In genomic region chr9:31209502-31209901, GRCm38 (mm10) we compare ENCODE assay signal across 10 mouse cellular contexts. TPM values are rescaled to one million over a fixed set of nuclear protein-coding genes. Genes with fewer than 3 reads are reported as not detected.
A peak's percentile ranks its signal among the peaks of the same experiment; 100 is the strongest.
DNase-seq lines count a peak whose midpoint lies in the region; ATAC-seq and TF ChIP-seq lines count a peak whose summit lies in the region.
"Had no signal": no experiment of that assay in that cellular context is flagged by ENCODE, and none has a peak within 500 bp of the region (broad histone marks: within the 10 kb centered on the region; RNA-seq: fewer than 3 reads in every experiment).

No protein-coding gene starts in this region.

- H3K27me3 ChIP-seq in forebrain, embryonic 10.5 days (ENCODE audit: poor library complexity, severe bottlenecking): no peaks in the 10 kb centered on the region
- H3K27me3 ChIP-seq in forebrain, embryonic 11.5 days (ENCODE audit: control insufficient read depth, insufficient read depth, low read length): no peaks in the 10 kb centered on the region
- no peaks in the 10 kb centered on the region for H3K27me3 ChIP-seq in kidney, postnatal 0 days (ENCODE audit: insufficient read depth, low read length)
- H3K27me3 ChIP-seq in hindbrain, embryonic 12.5 days: no peaks in the 10 kb centered on the region
- no peaks in the 10 kb centered on the region for H3K27me3 ChIP-seq in midbrain, embryonic 13.5 days
- H3K27me3 ChIP-seq: Patski had no signal

- H3K4me3 ChIP-seq in forebrain, embryonic 10.5 days: peak overlapping the region; percentile 98; the same call in 1 of the 2 replicates
- no peak overlapping the region for H3K4me3 ChIP-seq in forebrain, embryonic 11.5 days (ENCODE audit: low read depth, low read length)
- H3K4me3 ChIP-seq in kidney, postnatal 0 days (replicated peaks; ENCODE audit: low read depth, low read length): no peak overlapping the region
- H3K4me3 ChIP-seq in hindbrain, embryonic 12.5 days: no peak overlapping the region
- H3K4me3 ChIP-seq in midbrain, embryonic 13.5 days (replicated peaks): no peak overlapping the region

- peaks cover 51% of the 10 kb centered on the region for H3K4me1 ChIP-seq in forebrain, embryonic 10.5 days
- H3K4me1 ChIP-seq in forebrain, embryonic 11.5 days (replicated peaks; ENCODE audit: control insufficient read depth, insufficient read depth, low read length): peaks cover 8% of the 10 kb centered on the region; the same call in 1 of the 2 replicates
- peaks cover 23% of the 10 kb centered on the region for H3K4me1 ChIP-seq in kidney, postnatal 0 days (replicated peaks; ENCODE audit: insufficient read depth, low read length)
- peaks cover 32% of the 10 kb centered on the region for H3K4me1 ChIP-seq in hindbrain, embryonic 12.5 days
- peaks cover 50% of the 10 kb centered on the region for H3K4me1 ChIP-seq in midbrain, embryonic 13.5 days (replicated peaks)

- no peak for TF ChIP-seq CTCF in kidney, postnatal 0 days (IDR thresholded peaks at IDR 0.05; ENCODE audit: low read depth)

- no peak overlapping the region for H3K9ac ChIP-seq in forebrain, embryonic 11.5 days (ENCODE audit: low read length)
- no peak overlapping the region for H3K9ac ChIP-seq in kidney, postnatal 0 days (ENCODE audit: low read depth, low read length)
- no peak overlapping the region for H3K9ac ChIP-seq in hindbrain, embryonic 12.5 days
- no peak overlapping the region for H3K9ac ChIP-seq in midbrain, embryonic 13.5 days (replicated peaks)

- H3K9me3 ChIP-seq in forebrain, embryonic 10.5 days: no peaks in the 10 kb centered on the region
- no peaks in the 10 kb centered on the region for H3K9me3 ChIP-seq in forebrain, embryonic 11.5 days (ENCODE audit: control insufficient read depth, low read length)
- no peaks in the 10 kb centered on the region for H3K9me3 ChIP-seq in kidney, postnatal 0 days (replicated peaks; ENCODE audit: low read length)
- no peaks in the 10 kb centered on the region for H3K9me3 ChIP-seq in hindbrain, embryonic 12.5 days (replicated peaks)
- no peaks in the 10 kb centered on the region for H3K9me3 ChIP-seq in midbrain, embryonic 13.5 days

- 96% methylated on average over 1 of the region's 1 CpGs for WGBS in forebrain, embryonic 10.5 days
- 92% methylated on average over 1 of the region's 1 CpGs for WGBS in forebrain, embryonic 11.5 days
- WGBS in kidney, postnatal 0 days: 96% methylated on average over 1 of the region's 1 CpGs
- 95% methylated on average over 1 of the region's 1 CpGs for WGBS in hindbrain, embryonic 12.5 days
- 71% methylated on average over 1 of the region's 1 CpGs for WGBS in midbrain, embryonic 13.5 days

- H3K27ac ChIP-seq in forebrain, embryonic 10.5 days: no peak overlapping the region
- no peak overlapping the region for H3K27ac ChIP-seq in forebrain, embryonic 11.5 days (ENCODE audit: low read depth, low read length)
- H3K27ac ChIP-seq in kidney, postnatal 0 days: no peak overlapping the region
- H3K27ac ChIP-seq in hindbrain, embryonic 12.5 days: no peak overlapping the region
- H3K27ac ChIP-seq in midbrain, embryonic 13.5 days: no peak overlapping the region

- H3K36me3 ChIP-seq in forebrain, embryonic 10.5 days (replicated peaks): no peaks in the 10 kb centered on the region
- H3K36me3 ChIP-seq in forebrain, embryonic 11.5 days (ENCODE audit: control insufficient read depth, insufficient read depth, low read length): no peaks in the 10 kb centered on the region
- H3K36me3 ChIP-seq in kidney, postnatal 0 days (ENCODE audit: insufficient read depth, low read length): no peaks in the 10 kb centered on the region
- no peaks in the 10 kb centered on the region for H3K36me3 ChIP-seq in hindbrain, embryonic 12.5 days
- no peaks in the 10 kb centered on the region for H3K36me3 ChIP-seq in midbrain, embryonic 13.5 days

- no peak overlapping the region for H3K4me2 ChIP-seq in forebrain, embryonic 11.5 days (ENCODE audit: low read depth, low read length, severe bottlenecking)
- 0 out of 2 replicates have a peak overlapping the region, but pooled peaks have one; percentile 3 for H3K4me2 ChIP-seq in kidney, postnatal 0 days (ENCODE audit: low read length)
- H3K4me2 ChIP-seq in hindbrain, embryonic 12.5 days (replicated peaks): peak overlapping the region; percentile 96
- H3K4me2 ChIP-seq in midbrain, embryonic 13.5 days (replicated peaks): peak overlapping the region; percentile 96

- ATAC-seq in forebrain, embryonic 11.5 days (replicated peaks; ENCODE audit: low FRiP score): no peak
- no peak for ATAC-seq in kidney, postnatal 0 days (replicated peaks; ENCODE audit: low FRiP score, low read depth)
- ATAC-seq in hindbrain, embryonic 12.5 days (ENCODE audit: low FRiP score): no peak
- no peak for ATAC-seq in midbrain, embryonic 13.5 days
- ATAC-seq: Patski had no signal

- DNase-seq in forebrain, embryonic 10.5 days (ENCODE audit: extremely low spot score, low spot score): no peak
- no peak for DNase-seq in forebrain, embryonic 11.5 days (ENCODE audit: low spot score)
- no peak for DNase-seq in kidney, postnatal 0 days (ENCODE audit: low spot score)
- DNase-seq in kidney, postnatal 14 days: no peak
- DNase-seq in spleen, postnatal 36 days (ENCODE audit: low spot score in 2 of 2): no peak
- DNase-seq in left cerebral cortex, adult 11 months (ENCODE audit: low spot score): no peak
- DNase-seq: layer of hippocampus, adult 9-11 months had no signal

RNA-seq across cellular contexts. Expression of gene Aplp2, which starts 2.1 kb away (rescaled TPM):
- polyA plus RNA-seq in forebrain, embryonic 10.5 days (2016; fragmentation: Nextera tagmentation; extraction: Ambion mirVana): 206 and 216 TPM in 2 replicates
- polyA plus RNA-seq in forebrain, embryonic 11.5 days (2014; fragmentation: Nextera tagmentation; extraction: Ambion mirVana): 209 and 217 TPM in 2 replicates
- polyA plus RNA-seq in kidney, postnatal 0 days (2015; fragmentation: Nextera tagmentation; extraction: Ambion mirVana): 357 and 367 TPM in 2 replicates
- 289 and 297 TPM in 2 replicates for polyA plus RNA-seq in hindbrain, embryonic 12.5 days (2016; fragmentation: Nextera tagmentation; extraction: Ambion mirVana)
- 233 and 270 TPM in 2 replicates for polyA plus RNA-seq in midbrain, embryonic 13.5 days (2015; fragmentation: Nextera tagmentation; extraction: Ambion mirVana)
